Mouse (Mus musculus): ENCODE measurements at regions not wholly inside any gene's neighbourhood (a gene's known extent, or its start where the extent isn't known, plus 50 kb on each side); places are given as distances from the start of the nearest gene placed in this dataset.

DNA sequence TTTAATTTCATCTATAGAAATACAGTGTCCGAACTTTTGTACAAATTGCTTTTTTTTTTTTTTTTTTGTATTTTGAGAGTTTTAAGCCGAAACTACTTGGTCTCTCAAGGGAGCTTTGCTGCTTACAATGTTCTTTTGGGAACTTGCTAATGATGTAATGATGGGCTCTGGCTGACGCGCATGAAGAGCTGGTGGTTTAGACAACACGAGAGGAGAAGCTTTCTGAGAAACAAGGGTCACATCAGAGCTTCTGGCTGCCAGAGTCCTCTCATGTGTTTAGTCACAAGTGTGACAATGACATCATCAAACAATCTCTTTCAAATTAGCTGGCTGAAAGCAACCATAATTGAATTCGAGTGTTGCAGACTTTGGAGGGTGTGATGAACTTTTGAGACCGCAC, 98.9 kb upstream of the Npvf start:
- Histone ChIP-seq H3K27ac (no peak overlapping the region), H3K4me3 (ENCODE audit: insufficient read depth in 1 of 2, low read depth in 2 of 2, low read length in 2 of 2) (no peak overlapping the region), H3K4me2 (ENCODE audit: low read depth) (no peak overlapping the region), H3K4me1 (replicated peaks; ENCODE audit: control insufficient read depth in 2 of 2, insufficient read depth in 2 of 2, low read length in 1 of 2) (no peaks in the 10 kb centered on the region), H3K27me3 (ENCODE audit: control insufficient read depth, insufficient read depth, low read length) (no peaks in the 10 kb centered on the region), H3K9ac (replicated peaks) (no peak overlapping the region), H3K36me3 (replicated peaks; ENCODE audit: control insufficient read depth, insufficient read depth, low read depth) (no peaks in the 10 kb centered on the region), H3K9me3 (ENCODE audit: control insufficient read depth, low read length) (no peaks in the 10 kb centered on the region)
- TF ChIP-seq CTCF (IDR thresholded peaks at IDR 0.05; ENCODE audit: low read depth) = no peak
- no peak for ATAC-seq (ENCODE audit: insufficient read depth)
- WGBS (ENCODE audit: insufficient replicate concordance) = 65% methylated on average over 7 of the region's 7 CpGs
- no peak for DNase-seq (ENCODE audit: low read depth in 3 of 3, low spot score in 3 of 3)

- no peak overlapping the region for H3K4me3 ChIP-seq (ENCODE audit: insufficient read depth in 1 of 2, low read depth in 2 of 2, low read length in 2 of 2)
- H3K4me2 ChIP-seq (ENCODE audit: low read depth) = no peak overlapping the region
- TF ChIP-seq EP300 (IDR thresholded peaks at IDR 0.05; ENCODE audit: low read depth) (no peak), CTCF (IDR thresholded peaks at IDR 0.05; ENCODE audit: low read depth) (no peak)
- DNase-seq (ENCODE audit: low read depth in 3 of 3, low spot score in 3 of 3) = no peak
- WGBS (ENCODE audit: insufficient replicate concordance) = 68% methylated on average over 12 of the region's 12 CpGs
- no peak overlapping the region for H3K9ac ChIP-seq (replicated peaks)
- no peak for ATAC-seq (ENCODE audit: insufficient read depth)
- H3K4me1 ChIP-seq (replicated peaks; ENCODE audit: control insufficient read depth in 2 of 2, insufficient read depth in 2 of 2, low read length in 1 of 2) = no peaks in the 10 kb centered on the region
- H3K36me3 ChIP-seq (replicated peaks; ENCODE audit: control insufficient read depth, insufficient read depth, low read depth) = no peaks in the 10 kb centered on the region
- H3K9me3 ChIP-seq (ENCODE audit: control insufficient read depth, low read length) = no peaks in the 10 kb centered on the region
- H3K27me3 ChIP-seq (ENCODE audit: control insufficient read depth, insufficient read depth, low read length) = no peaks in the 10 kb centered on the region
- no peak overlapping the region for H3K27ac ChIP-seq
Measured at GRCm38 (mm10) chr6:50754786-50755185, 100.5 kb upstream of the Npvf start.

GRCm38 (mm10) chr6:50760367-50760766, 106.1 kb upstream of the Npvf start:
- WGBS (ENCODE audit: insufficient replicate concordance) = 44% methylated on average over 6 of the region's 6 CpGs
- H3K27ac ChIP-seq = no peak overlapping the region

GRCm38 (mm10) chr6:50763121-50763520, 108.9 kb upstream of the Npvf start:
- H3K27me3 ChIP-seq (ENCODE audit: control insufficient read depth, insufficient read depth, low read length) = no peaks in the 10 kb centered on the region
- DNase-seq (ENCODE audit: low read depth in 3 of 3, low spot score in 3 of 3) (no peak), ATAC-seq (ENCODE audit: insufficient read depth) (no peak)
- H3K36me3 ChIP-seq (replicated peaks; ENCODE audit: control insufficient read depth, insufficient read depth, low read depth) = no peaks in the 10 kb centered on the region
- H3K9ac ChIP-seq (replicated peaks) = no peak overlapping the region
- H3K27ac ChIP-seq = no peak overlapping the region
- 38% methylated on average over 4 of the region's 4 CpGs for WGBS (ENCODE audit: insufficient replicate concordance)
- H3K9me3 ChIP-seq (ENCODE audit: control insufficient read depth, low read length) = no peaks in the 10 kb centered on the region
- no peak overlapping the region for H3K4me3 ChIP-seq (ENCODE audit: insufficient read depth in 1 of 2, low read depth in 2 of 2, low read length in 2 of 2)
- no peak overlapping the region for H3K4me2 ChIP-seq (ENCODE audit: low read depth)
- TF ChIP-seq EP300 (IDR thresholded peaks at IDR 0.05; ENCODE audit: low read depth) (no peak), CTCF (IDR thresholded peaks at IDR 0.05; ENCODE audit: low read depth) (no peak)
- 0 out of 4 replicates have a peak, but pooled peaks cover 0 to 2% of the 10 kb centered on the region in 2 experiments for H3K4me1 ChIP-seq (replicated peaks; ENCODE audit: control insufficient read depth in 2 of 2, insufficient read depth in 2 of 2, low read length in 1 of 2)

More at GRCm38 (mm10) chr6:50760367-50760766, 106.1 kb upstream of the Npvf start:
- Histone ChIP-seq H3K4me1 (replicated peaks; ENCODE audit: control insufficient read depth in 2 of 2, insufficient read depth in 2 of 2, low read length in 1 of 2) (no peaks in the 10 kb centered on the region), H3K9me3 (ENCODE audit: control insufficient read depth, low read length) (no peaks in the 10 kb centered on the region), H3K4me3 (ENCODE audit: insufficient read depth in 1 of 2, low read depth in 2 of 2, low read length in 2 of 2) (no peak overlapping the region), H3K4me2 (ENCODE audit: low read depth) (no peak overlapping the region), H3K27me3 (ENCODE audit: control insufficient read depth, insufficient read depth, low read length) (no peaks in the 10 kb centered on the region), H3K9ac (replicated peaks) (no peak overlapping the region), H3K36me3 (replicated peaks; ENCODE audit: control insufficient read depth, insufficient read depth, low read depth) (no peaks in the 10 kb centered on the region)
- ATAC-seq (ENCODE audit: insufficient read depth) (no peak), DNase-seq (ENCODE audit: low read depth in 3 of 3, low spot score in 3 of 3) (no peak)
- TF ChIP-seq CTCF (IDR thresholded peaks at IDR 0.05; ENCODE audit: low read depth) = no peak
- TF ChIP-seq EP300 (IDR thresholded peaks at IDR 0.05; ENCODE audit: low read depth) = no peak

DNA sequence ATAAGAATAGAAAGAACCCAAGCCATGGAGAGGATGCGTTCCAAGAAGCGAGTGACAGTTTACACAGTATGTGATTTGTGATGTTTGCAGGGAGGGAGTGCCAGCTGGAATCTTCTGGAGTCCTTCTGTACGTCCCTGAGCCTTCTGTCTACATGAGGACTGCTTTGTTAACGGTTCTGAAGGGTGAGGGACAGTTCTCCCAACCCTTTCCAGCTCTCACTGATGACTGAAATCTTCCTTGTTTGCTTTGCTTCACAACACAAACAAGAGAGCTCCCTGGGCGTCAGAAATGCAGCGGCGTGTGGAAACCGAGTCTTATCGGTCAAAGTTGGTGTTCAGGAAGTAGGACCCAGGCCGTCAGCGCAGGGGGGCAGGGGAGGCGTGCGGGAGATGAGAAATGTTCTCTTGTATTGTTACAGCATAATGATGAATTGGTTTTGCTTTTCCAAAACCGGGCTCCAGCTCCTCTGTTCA, 112.2 kb upstream of the Npvf start:
- DNase-seq (ENCODE audit: low read depth in 3 of 3, low spot score in 3 of 3) = no peak
- no peak for ATAC-seq (ENCODE audit: insufficient read depth)
- TF ChIP-seq EP300 (IDR thresholded peaks at IDR 0.05; ENCODE audit: low read depth) (no peak), CTCF (IDR thresholded peaks at IDR 0.05; ENCODE audit: low read depth) (no peak)

More for the DNA sequence above, 112.2 kb upstream of the Npvf start:
- no peak overlapping the region for H3K27ac ChIP-seq
- no peaks in the 10 kb centered on the region for H3K27me3 ChIP-seq (ENCODE audit: control insufficient read depth, insufficient read depth, low read length)
- H3K9ac ChIP-seq (replicated peaks) = no peak overlapping the region
- no peak overlapping the region for H3K4me2 ChIP-seq (ENCODE audit: low read depth)
- H3K36me3 ChIP-seq (replicated peaks; ENCODE audit: control insufficient read depth, insufficient read depth, low read depth) = no peaks in the 10 kb centered on the region
- H3K4me3 ChIP-seq (ENCODE audit: insufficient read depth in 1 of 2, low read depth in 2 of 2, low read length in 2 of 2) = no peak overlapping the region
- no peaks in the 10 kb centered on the region for H3K9me3 ChIP-seq (ENCODE audit: control insufficient read depth, low read length)
- H3K4me1 ChIP-seq (replicated peaks; ENCODE audit: control insufficient read depth in 2 of 2, insufficient read depth in 2 of 2, low read length in 1 of 2) = 0 out of 4 replicates have a peak, but pooled peaks cover 0 to 2% of the 10 kb centered on the region in 2 experiments
- 55% methylated on average over 14 of the region's 14 CpGs for WGBS (ENCODE audit: insufficient replicate concordance)

Data from liver, embryonic 14.5 days (tissue).